ENCODE assay signal across 21 mouse cellular contexts in the genomic region with DNA sequence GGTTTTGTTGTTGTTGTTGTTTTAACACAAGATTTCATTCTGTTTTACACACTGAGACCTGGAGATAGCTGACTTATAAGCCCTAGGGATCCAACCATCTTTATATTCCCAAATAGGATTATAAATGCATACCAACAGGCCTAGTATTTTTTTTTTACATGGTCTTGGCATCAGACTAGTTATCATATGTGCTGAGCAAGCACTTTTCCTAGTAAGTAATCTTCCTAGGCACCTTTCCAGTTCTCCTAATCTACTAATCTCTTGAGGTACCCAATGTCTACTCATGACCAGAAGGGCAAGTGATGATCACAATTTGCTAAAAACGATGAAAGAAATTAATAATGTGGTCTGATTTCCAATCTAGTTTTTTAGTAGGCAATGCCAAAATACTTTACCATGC.
"Had no signal": no experiment of that assay in that cellular context is flagged by ENCODE, and none has a peak within 500 bp of the region (broad histone marks: within the 10 kb centered on the region; RNA-seq: fewer than 3 reads in every experiment).

No protein-coding gene starts in this region.

- H3K9ac ChIP-seq: lung, embryonic 14.5 days; midbrain, embryonic 12.5 days; neural tube, embryonic 13.5 days; neural tube, embryonic 15.5 days had no signal

- ATAC-seq: midbrain, embryonic 16.5 days had no signal

- DNase-seq: lung, adult 18-20 months; lung, embryonic 14.5 days; lung, postnatal 14 days; lung, postnatal 36 days; midbrain, embryonic 14.5 days; retina, postnatal 1 day; right cerebral cortex, adult 18-20 months; right cerebral cortex, postnatal 25 days; right cerebral cortex, postnatal 4 days; spleen, adult 18-20 months; thymus, adult 18-20 months; thymus, postnatal 14 days; thymus, postnatal 36 days had no signal

- H3K27me3 ChIP-seq: megakaryocyte, embryonic 14.5 days; midbrain, embryonic 12.5 days; neural tube, embryonic 13.5 days; neural tube, embryonic 15.5 days had no signal

- H3K9me3 ChIP-seq: megakaryocyte, embryonic 14.5 days; midbrain, embryonic 10.5 days; midbrain, embryonic 12.5 days; neural tube, embryonic 13.5 days; neural tube, embryonic 15.5 days had no signal

- H3K4me2 ChIP-seq: lung, embryonic 14.5 days; midbrain, embryonic 12.5 days; neural tube, embryonic 13.5 days; neural tube, embryonic 15.5 days had no signal

- H3K36me3 ChIP-seq: midbrain, embryonic 10.5 days; midbrain, embryonic 12.5 days; neural tube, embryonic 13.5 days; neural tube, embryonic 15.5 days had no signal

- H3K27ac ChIP-seq: macrophage; midbrain, embryonic 10.5 days; midbrain, embryonic 12.5 days; neural tube, embryonic 13.5 days; neural tube, embryonic 15.5 days had no signal

- H3K4me3 ChIP-seq: megakaryocyte, embryonic 14.5 days; midbrain, embryonic 10.5 days; midbrain, embryonic 12.5 days; myocyte; neural tube, embryonic 13.5 days; neural tube, embryonic 15.5 days had no signal

- H3K4me1 ChIP-seq: megakaryocyte, embryonic 14.5 days; midbrain, embryonic 12.5 days had no signal
